Mouse (Mus musculus): ENCODE results near the gene Mvb12b.

Gene Mvb12b

DNA sequence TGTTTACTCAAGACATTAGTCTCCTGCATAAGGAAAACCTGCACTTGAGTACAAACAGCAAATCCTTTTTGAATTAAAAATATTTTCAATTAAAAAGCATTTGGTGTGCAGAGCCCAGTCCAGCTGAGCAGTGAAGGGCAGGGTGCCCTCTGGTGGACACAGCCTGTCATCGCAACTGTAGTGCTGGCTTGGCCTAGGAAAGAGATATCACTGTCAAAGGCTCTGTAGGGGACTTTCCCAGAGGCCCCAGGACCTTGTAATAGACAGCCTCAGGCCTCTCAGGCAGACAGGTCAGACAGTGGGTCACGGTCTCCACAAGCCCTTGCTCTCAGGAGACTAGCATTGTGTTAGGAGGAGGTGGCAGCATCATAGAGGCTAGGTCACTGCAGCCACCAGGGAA, 151.0 kb downstream of the Mvb12b start:
- DNase-seq (ENCODE audit: low spot score in 2 of 2) = peak in 1 of 2 experiments; percentile 56

DNA sequence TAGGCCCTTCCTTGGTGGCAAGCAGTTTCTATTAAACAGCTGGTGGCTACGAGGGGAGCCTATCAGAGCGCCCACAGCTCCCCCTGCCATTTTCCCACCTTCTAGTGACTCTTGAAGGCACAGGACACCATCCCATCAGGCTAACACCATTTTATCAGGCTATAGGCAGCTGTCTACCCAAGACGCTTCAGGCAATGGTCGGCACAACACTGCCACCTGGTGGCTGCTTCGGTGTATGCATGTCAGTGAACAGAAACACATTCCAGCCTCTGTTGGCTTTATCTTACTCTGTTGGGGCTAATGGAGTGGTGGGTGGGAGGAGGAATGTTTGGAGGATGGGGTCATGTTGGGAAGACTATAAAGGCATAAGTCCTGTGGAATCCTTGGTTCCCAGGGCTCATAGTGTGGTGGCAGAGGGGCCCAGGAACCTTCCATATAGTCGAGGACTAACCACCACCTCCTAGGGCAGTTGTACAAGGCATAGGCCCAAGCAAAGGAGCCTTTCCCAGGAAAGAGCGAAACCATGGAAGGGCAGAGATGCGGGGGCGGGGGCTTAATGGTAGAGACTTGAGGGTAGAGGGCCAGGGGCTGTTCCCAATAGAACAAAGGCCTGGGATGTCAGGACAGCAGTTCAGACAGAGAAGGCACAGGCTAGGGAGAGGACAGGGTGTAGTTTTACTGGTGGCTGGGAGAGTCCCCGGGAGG, 152.8 kb downstream of the Mvb12b start:
- peak; percentile 54 to 73 for DNase-seq (ENCODE audit: low spot score in 2 of 2)

DNA sequence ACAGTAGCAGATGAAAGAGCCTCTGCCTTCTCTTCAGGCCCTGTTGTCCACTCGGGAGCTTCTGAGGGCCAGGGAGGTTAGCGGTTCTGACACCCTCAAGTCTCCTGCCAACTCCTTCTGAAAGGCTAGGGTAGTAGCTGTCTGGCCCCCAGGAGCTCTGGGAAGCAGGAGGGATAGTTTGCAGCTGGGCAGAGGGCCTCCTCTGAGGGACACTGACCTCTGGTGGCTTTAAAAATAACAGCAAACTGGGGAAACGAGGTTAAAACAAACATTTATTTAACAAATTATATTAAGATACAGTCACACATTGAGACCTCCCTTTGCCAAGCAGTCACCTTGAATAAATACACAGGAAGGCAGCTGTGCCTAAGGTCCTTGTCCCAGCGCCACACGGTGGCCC, 158.0 kb downstream of the Mvb12b start:
- no peak for DNase-seq (ENCODE audit: low spot score in 2 of 2)

DNA sequence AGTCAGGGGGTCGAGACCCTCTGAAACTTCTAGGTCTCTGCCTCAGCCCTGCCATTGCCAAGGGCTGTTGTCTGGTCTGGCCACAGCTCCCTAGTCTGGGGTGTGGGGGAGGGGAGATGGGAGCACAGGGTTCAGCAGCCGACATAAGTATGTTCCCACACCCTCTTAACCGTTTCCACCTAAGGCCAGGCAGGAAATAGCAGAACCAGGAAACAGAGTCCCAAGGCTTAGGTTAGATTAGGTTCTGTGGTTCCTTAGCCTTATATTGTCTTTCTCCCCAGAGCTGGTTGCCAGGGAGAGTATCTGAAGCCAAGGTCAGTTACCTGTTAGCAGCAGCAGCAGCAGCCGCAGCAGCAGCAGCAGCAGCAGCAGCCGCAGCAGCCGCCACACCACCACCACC, 160.5 kb downstream of the Mvb12b start:
- no peak for DNase-seq (ENCODE audit: low spot score in 2 of 2)

DNA sequence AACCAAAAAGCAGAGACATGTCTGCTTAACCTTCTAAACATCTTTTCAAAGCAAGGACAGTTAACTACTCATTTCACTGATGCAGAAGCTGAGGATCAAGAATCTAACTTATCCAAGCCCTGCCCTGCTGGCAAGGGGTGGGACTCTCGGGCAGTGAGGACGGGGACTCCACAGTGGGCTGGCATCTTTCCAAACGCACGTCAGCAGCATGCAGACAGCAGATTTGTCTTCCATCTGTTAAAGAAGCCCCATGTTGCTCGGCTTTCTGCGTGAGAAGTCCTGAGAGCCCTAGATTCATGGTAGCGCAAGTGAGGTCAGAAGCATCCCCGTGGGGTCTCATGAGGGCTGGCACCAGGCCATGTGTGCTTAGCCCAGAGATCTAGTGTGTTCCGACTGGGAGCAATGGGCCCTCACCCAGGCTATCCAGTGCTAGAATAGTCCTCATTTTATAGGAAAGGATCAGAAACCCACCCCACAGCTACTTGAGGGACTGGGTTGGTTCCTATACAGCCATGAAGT, 167.3 kb downstream of the Mvb12b start:
- DNase-seq (ENCODE audit: low spot score in 2 of 2) = no peak

DNA sequence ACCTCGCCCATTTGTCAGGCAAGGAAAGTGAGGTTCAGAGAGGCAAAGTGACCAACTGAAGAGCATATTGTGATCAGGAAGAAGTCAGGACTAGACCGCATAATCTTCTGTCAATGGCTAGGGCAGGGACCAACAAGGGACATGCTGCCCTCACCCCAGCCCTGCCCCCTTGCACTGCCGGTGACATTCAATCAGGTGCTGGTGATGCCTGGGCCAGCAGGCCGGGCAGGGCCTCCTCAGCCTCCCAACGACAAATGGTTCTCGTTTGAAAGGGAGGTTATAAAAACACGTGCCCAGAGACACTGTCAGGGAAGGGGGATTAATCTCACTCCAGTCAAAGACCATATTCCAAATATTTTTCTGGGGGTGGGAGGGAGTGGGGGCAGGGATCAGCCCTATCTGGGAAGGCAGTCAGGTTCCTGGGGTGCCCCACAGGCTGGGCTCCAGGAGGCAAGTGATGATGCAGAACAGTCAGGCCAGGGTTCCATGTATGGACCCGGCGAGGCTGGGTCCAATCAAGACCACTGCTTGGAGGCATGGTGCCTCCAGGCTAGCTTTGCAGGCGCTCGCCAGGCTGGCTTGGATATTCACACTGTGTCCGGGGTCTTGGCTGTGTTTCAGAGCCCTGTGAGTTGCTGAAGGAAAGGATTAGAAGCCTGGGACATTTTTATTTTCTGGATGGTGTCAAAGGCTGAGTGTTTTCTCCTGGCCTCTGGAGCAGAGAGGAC, 168.2 kb downstream of the Mvb12b start:
- DNase-seq (ENCODE audit: low spot score in 2 of 2) = no peak

DNA sequence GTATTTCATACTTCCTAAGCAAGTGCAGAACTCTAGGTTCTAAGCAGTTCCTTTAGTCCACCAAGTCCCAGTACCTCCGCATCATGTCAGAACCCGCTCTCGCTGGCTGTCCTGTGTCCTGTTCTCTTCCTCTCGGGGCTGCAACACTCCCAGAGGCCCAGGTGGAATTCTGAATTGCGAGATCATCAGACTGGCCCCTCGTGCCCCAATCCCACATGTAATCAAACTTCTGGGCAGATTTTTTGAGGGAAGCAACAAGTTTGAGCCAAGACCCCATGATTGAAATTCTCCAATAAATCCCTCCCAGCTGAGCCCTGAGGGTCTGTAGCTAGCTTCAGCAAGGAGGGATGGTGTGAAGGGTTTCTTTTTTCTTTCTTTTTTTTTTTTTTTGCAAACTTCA, 169.2 kb downstream of the Mvb12b start:
- no peak for DNase-seq (ENCODE audit: low spot score in 2 of 2)

DNA sequence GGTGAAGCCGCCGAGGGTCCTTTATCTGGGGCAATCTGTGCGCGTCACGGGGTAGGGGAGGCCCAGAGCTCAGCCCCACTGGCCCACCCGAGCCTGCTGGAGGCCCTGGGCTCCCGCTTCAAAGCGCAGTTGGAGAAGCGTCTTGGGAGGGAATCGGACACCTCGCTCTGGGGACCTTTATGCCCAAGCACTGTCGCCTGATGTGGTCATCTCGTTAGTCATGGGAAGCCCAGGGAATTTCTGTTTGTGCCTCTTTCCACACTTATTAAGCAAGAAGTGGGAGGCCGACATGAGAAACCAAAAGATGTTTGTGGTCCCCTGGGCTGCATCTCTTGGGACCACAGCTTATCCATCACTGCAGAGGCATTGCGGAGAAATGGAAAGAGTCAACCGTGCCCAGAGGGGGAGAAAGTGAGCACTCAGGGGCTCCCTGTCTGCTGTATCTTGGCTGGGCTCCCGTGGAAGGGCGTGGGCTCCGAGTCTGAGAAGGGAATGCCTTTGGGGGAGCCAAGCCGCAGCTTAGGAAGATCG, 169.9 kb downstream of the Mvb12b start:
- no peak for DNase-seq (ENCODE audit: low spot score in 2 of 2)

DNA sequence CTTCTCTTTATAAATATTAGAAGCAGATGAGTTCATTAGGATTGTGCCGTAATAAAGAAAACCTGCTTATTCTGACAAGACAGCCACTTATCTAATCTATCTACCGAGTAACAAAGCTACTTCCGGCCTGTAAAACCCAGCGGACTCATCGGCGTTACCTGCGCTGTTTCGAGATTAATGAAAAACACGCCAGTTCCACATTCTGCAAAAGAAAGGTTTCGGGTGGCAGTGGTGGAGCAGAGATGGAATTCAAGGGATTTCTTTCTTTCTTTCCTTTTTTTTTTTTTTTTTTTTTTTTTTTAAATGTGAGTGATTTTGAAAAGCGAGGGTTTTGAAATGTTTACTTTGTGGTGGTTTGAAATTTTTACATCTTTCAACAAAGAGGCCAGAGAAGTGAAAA, 170.4 kb downstream of the Mvb12b start:
- no peak for DNase-seq (ENCODE audit: low spot score in 2 of 2)

DNA sequence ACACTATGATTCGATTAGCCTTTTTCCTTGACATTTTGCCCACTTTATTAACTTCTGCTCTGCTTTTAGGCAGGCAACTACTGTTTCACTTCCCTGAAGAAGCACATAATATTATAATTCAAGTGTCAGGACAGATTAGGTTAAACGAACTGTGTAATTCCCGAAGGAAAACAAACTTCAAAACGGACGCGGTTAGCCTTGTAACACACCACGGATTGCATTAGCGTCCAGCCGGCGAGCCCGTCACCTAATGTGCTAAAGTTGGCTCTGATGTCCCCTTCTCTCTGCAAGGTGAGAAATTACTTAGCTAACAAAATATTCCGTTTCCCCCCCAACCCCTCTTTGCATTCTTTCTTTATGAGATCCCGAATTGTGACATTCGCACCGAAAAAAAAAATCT, 170.9 kb downstream of the Mvb12b start:
- no peak for DNase-seq (ENCODE audit: low spot score in 2 of 2)

DNA sequence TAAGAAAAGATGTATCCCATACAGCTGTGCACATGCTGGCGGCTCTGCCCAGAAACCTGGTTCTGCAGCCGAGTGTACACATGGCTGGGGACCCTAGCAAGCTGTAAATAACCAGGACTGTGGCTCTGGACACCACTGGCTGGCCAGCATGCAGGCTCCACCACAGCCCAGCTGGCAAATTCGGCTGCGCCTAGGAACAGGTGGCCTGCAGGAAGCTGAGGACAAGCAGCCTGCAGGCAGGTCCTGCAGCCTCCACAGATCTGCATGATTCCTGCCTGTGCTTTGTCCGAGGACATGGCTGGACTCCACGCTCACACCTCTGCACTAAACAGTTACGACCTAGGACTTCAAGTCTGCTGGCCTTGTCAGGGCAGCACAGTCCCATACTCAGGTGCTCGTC, 172.8 kb downstream of the Mvb12b start:
- DNase-seq (ENCODE audit: low spot score in 2 of 2) = no peak

DNA sequence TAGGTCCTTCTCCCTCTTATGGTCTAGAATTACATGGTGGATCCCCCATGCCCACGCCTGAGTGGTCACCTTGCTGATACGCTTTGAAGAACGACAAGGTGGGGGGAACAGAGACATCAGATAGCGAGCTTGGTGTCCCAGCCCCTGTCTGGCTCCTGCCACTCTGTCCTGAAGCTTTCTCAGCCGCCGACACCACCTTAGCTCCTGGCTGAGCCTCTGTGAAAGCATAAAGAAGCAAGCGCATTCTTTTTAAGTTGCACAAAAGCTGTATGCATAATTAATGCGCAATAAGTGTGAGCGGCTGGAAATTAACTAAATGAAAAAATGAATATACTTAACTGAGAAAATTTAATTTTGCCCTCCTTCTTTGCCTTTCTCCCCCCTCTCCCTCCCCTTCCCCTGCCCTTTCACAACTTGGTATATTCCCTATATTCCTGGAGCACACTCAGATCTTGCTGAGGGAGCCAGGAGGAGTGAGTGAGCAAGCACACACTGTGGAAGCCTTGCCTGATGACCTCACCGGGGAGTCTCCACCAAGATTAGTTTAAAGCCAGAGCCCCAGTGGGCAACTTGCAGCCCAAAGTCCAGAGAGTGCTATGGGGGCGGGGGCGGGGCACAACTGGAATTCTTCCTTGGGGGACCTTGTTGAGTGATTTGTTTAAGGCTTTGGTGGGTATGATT, 174.0 kb downstream of the Mvb12b start:
- no peak for DNase-seq (ENCODE audit: low spot score in 2 of 2)

DNA sequence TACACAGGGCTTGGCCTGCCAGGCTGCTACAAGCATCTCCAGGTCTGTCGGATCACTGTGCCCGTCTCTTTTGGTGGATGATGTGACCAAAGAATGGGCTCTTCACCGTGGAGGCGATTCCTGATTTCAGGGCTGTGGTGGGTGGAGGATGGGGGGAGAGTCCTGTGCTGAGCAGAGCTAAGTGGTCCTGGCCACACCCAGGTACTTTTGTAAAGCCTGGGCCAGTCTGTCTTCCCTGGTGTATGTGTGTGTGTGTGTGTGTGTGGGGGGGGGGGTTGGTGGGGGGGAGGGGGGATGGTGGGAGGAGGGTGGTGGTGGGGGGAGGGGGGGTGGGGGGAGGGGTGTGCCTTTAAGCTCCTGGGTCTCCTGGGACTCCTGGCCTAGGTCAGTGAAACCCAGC, 174.9 kb downstream of the Mvb12b start:
- no peak for DNase-seq (ENCODE audit: low spot score in 2 of 2)

DNA sequence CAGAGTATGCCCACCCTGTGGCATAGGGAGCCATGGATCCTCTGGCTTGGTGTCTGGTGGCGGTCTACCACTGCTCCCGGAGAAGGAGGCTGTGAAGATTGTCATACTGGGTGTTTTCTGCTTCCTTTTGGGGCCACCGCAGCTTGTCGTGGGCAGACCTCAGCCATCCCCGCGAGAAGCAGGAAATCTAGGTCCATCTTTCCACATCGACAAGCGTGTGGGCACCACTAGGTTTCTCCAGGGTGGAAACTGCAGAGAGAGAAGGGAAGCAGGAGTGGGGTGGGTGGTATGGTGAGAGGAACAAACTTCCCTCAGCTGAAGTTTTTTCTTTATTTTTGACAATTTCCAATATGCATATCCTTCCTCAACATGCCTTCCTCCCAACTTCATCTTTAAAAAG, 178.9 kb downstream of the Mvb12b start:
- no peak for DNase-seq (ENCODE audit: low spot score in 2 of 2)

DNA sequence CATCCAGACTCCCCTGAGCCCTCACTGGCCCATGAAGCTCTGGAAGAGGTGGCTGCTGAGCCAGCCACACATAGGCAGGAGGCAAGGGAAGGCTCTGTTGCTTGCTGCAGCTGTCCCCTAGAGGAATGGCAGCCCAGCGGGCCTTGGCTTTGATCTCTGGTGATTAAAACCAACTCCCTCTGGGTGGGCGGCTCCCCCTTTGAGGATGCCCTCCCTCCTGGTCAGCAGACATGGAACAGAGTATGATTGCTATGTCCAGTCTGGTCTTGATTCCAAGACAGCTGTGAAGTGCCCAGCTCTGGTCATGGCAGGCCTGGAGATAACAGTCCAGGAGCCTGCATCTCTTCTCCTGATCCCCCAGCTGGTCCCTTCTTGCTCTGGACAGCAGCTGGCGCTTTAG, 179.7 kb downstream of the Mvb12b start:
- DNase-seq (ENCODE audit: low spot score in 2 of 2) = no peak

DNA sequence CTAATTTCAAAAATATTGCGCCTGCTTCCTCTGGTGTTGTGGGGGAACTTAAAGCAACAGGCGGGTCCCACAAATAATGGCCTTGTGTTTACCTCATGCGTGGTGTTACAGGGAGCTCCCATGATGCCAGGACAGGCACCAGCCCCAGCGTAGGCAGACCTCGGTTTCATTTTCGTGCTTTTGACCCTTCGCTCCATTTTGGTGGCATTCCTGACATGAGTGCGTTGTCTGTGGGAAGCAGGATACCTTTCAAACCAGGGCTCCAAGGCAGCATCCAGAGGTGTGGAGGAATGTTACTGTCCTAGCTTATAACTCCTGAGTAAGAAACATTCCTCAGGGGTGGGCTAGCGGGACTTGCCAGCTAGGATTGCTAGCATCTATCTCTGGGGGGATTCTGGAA, 181.3 kb downstream of the Mvb12b start:
- no peak for DNase-seq (ENCODE audit: low spot score in 2 of 2)

DNA sequence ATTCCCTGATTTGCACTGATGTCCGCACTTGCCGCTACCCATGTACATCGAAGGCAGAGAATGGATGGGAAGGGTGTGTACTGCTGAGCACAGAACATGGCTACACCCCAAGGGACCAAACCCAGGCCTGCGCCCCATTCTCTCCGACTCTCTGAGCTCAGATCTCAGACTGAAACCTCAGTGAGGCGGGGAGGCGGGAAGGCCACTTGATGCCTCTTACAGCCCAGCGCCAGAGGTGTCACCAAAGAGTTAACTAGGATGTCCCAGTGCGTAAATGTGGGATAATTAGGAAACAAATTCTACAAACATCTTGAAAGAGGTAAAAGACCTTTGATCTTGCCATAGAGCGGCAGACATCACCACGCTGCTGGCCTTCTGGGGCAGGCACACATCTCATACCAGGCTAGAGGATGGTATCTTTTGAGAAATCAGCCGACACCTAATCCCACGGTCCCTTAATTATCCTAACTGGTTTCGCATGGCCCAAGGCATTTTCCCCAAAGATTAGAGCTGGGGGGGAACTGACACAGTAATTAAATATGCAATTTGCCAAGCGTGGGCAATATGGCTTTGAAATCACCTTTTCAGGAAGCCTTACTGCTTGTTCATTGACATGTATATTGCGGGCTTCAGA, 181.9 kb downstream of the Mvb12b start:
- no peak for DNase-seq (ENCODE audit: low spot score in 2 of 2)

DNA sequence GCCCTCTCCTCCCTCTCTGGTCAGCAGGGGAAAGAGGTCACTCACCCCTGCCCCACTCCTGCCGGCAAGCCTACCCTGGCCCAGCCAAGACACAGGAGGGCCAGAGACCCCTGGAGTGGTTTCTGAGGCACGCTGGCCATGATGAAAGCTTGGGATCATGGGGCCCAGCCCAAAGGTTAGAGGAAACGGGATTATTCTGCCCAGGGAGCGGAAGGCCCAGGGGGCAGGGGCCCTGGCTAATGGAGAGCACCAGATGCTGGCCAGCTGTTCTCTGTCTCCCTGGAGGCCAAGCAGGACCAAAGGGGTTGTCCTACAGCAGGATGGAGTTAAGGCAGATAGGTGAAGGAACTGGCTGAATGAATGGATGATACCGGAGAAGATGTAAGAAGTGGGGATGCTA, 184.5 kb downstream of the Mvb12b start:
- no peak for DNase-seq (ENCODE audit: low spot score in 2 of 2)

DNA sequence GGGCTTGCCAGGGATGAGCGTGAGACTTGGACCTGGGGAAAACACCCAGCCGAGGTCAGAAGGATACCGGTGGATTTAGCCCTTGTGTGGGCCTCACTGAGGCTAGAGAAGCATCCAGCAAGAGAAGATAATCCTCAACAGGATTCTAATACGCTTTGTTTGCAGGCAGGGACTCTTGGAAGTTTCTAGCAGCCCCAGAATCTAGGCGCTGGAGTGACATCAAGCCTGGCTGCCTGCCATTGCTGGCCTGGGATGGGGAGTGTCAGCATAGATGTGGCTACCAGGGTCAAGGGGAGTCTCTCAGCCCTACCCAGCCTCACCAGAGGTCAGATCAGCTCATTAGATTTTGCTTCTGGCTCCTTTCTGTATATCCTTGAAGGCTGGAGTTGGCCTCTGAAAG, 185.0 kb downstream of the Mvb12b start:
- no peak for DNase-seq (ENCODE audit: low spot score in 2 of 2)

DNA sequence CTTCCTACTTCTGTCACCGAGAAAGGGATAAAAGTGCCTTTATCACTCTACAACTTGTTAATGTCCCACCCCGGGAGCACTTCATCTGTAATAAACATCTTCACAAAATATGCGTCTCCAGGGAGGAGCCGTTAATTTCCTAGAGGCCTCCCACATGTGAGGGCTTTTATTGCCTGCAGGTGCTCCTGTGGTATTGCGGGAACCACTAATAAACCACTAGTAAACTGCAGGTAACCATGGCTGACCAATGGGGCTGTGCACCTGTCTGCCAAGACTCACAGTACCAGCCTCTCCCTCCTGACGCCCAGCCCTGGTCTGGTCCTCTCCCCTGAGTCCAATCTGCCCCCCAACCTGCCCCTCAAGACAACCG, 186.3 kb downstream of the Mvb12b start:
- DNase-seq (ENCODE audit: low spot score in 2 of 2) = no peak

DNA sequence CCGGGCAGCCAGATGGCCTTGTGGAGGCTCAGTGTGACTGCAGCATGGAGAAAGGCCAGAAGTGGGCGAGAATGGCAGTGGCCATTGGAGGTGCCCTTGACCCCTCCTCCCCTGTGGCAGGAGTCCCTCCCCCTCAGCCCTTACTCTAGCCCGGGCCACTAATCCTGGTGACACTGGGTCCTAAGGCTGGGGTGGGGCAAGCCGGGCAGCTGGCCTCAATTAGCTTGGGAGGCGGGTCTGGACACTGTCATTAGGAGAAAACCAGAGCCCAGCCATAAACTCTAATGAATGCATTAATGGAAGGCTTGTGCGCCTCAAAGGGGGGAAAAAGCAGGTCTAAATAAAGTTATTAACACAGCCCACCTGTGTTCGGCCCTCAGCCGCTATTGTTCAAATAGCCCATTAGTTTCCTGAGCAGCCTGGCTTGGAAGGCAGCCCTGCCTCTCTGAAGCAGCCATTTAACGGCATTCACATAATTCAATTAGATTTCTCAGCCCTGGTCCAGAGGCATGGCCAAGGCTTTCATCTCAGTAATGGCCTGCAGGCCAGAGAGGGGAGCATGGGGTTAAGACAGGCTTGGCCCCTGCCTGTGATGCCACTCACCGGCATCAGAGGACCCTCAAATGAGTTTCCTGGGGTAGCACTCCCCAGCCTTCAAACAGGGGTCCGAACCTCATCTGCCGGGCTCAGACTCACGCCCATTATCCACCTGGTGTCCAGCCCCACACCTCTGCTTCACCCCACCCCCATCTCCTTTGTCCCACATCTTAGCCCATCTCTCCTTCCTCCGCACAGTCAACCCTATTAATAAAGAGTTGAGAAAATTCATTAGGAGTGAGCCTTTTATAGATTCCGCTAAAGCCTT, 186.9 kb downstream of the Mvb12b start:
- no peak for DNase-seq (ENCODE audit: low spot score in 2 of 2)
